Mouse (Mus musculus): ENCODE data around the gene Eif3i. TPM values are rescaled to one million over a fixed set of nuclear protein-coding genes. Genes with fewer than 3 reads are reported as not detected.

The Eif3i gene
- polyA plus RNA-seq, 1 experiment, result 416 TPM

- TF ChIP-seq MYOG (IDR thresholded peaks at IDR 0.05; ENCODE audit: control insufficient read depth, extremely low read depth, insufficient read length) (no peak), MYOD1 (IDR thresholded peaks at IDR 0.05; ENCODE audit: control insufficient read depth, insufficient read length, low read depth) (no peak), FOSL1 (IDR thresholded peaks at IDR 0.05; ENCODE audit: insufficient read depth, low read length, poor library complexity, severe bottlenecking) (no peak), CTCF (IDR thresholded peaks at IDR 0.05; ENCODE audit: control insufficient read depth, insufficient read depth, insufficient read length) (no peak), CEBPB (IDR thresholded peaks at IDR 0.05; ENCODE audit: low read depth) (no peak), MAX (IDR thresholded peaks at IDR 0.05) (no peak), USF1 (IDR thresholded peaks at IDR 0.05; ENCODE audit: low read depth) (no peak)
Measured at GRCm38 (mm10) chr4:129570028-129570427, 30.4 kb downstream of the Eif3i start.

DNA sequence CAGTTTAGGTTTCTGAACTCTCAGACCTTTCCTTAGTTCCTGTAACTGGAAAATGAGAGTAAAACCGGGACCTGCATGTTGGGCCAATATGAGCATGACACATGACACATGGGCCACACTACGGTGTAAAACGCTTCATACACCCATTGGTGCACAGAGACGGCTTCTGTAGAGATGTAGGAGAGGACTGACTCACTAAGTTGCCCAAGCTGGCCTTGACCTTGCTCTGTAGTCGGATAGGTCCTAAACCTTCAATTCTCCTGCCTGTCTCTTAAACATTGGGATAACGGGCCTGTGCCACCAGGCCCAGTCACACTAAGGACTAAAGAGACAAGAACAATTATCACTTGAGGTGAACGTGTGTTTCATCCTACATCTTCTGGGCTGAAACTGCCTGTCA is 32.1 kb downstream of the Eif3i start:
- TF ChIP-seq FOSL1 (IDR thresholded peaks at IDR 0.05; ENCODE audit: insufficient read depth, low read length, poor library complexity, severe bottlenecking) (no peak), MAX (IDR thresholded peaks at IDR 0.05) (no peak), CEBPB (IDR thresholded peaks at IDR 0.05; ENCODE audit: low read depth) (no peak), MYOG (IDR thresholded peaks at IDR 0.05; ENCODE audit: control insufficient read depth, extremely low read depth, insufficient read length) (no peak), MYOD1 (IDR thresholded peaks at IDR 0.05; ENCODE audit: control insufficient read depth, insufficient read length, low read depth) (no peak), CTCF (IDR thresholded peaks at IDR 0.05; ENCODE audit: control insufficient read depth, insufficient read depth, insufficient read length) (no peak), USF1 (IDR thresholded peaks at IDR 0.05; ENCODE audit: low read depth) (no peak)
- Histone ChIP-seq H3K27me3 (ENCODE audit: control insufficient read depth, insufficient read depth, insufficient read length) (no peaks in the 10 kb centered on the region), H3ac (ENCODE audit: control insufficient read depth, insufficient read length, low read depth) (no peak overlapping the region), H3K79me3 (ENCODE audit: low read depth) (no peaks in the 10 kb centered on the region), H3K36me3 (ENCODE audit: control insufficient read depth, insufficient read depth) (no peaks in the 10 kb centered on the region), H3K79me2 (ENCODE audit: control insufficient read depth, insufficient read depth) (no peaks in the 10 kb centered on the region), H3K4me3 (ENCODE audit: insufficient read depth, poor library complexity, severe bottlenecking) (no peak overlapping the region)

More at GRCm38 (mm10) chr4:129570028-129570427, 30.4 kb downstream of the Eif3i start:
- no peaks in the 10 kb centered on the region for H3K27me3 ChIP-seq (ENCODE audit: control insufficient read depth, insufficient read depth, insufficient read length)
- H3K4me3 ChIP-seq (ENCODE audit: insufficient read depth, poor library complexity, severe bottlenecking), result no peak overlapping the region
- no peaks in the 10 kb centered on the region for H3K79me3 ChIP-seq (ENCODE audit: low read depth)
- H3K79me2 ChIP-seq (ENCODE audit: control insufficient read depth, insufficient read depth), result no peaks in the 10 kb centered on the region
- H3ac ChIP-seq (ENCODE audit: control insufficient read depth, insufficient read length, low read depth), result no peak overlapping the region
- no peaks in the 10 kb centered on the region for H3K36me3 ChIP-seq (ENCODE audit: control insufficient read depth, insufficient read depth)

DNA sequence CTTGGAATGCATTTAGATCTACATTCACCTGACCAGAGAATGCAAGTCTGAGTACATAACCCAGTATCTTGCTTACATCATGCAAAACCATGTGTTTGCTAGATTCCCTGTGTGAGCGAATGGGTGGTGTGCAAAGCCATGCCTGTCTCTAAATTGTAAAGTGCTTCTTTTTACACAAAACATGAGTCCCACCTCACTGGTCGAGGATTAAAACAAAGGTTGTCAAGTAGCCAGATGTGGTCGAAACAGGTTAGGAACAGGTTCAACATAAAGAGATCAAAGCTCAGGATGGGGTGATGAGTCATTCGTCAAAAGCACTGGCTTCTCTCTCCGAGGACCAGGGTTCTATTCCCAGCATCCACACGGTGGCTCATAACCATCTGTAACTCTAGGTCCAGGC is 35.3 kb downstream of the Eif3i start:
- no peak overlapping the region for H3K4me3 ChIP-seq (ENCODE audit: insufficient read depth, poor library complexity, severe bottlenecking)
- H3ac ChIP-seq (ENCODE audit: control insufficient read depth, insufficient read length, low read depth), result no peak overlapping the region
- no peaks in the 10 kb centered on the region for H3K79me2 ChIP-seq (ENCODE audit: control insufficient read depth, insufficient read depth)
- TF ChIP-seq MYOG (IDR thresholded peaks at IDR 0.05; ENCODE audit: control insufficient read depth, extremely low read depth, insufficient read length) (no peak), CTCF (IDR thresholded peaks at IDR 0.05; ENCODE audit: control insufficient read depth, insufficient read depth, insufficient read length) (no peak), CEBPB (IDR thresholded peaks at IDR 0.05; ENCODE audit: low read depth) (no peak), MYOD1 (IDR thresholded peaks at IDR 0.05; ENCODE audit: control insufficient read depth, insufficient read length, low read depth) (no peak), USF1 (IDR thresholded peaks at IDR 0.05; ENCODE audit: low read depth) (no peak), FOSL1 (IDR thresholded peaks at IDR 0.05; ENCODE audit: insufficient read depth, low read length, poor library complexity, severe bottlenecking) (no peak), MAX (IDR thresholded peaks at IDR 0.05) (no peak)
- no peaks in the 10 kb centered on the region for H3K36me3 ChIP-seq (ENCODE audit: control insufficient read depth, insufficient read depth)
- no peaks in the 10 kb centered on the region for H3K27me3 ChIP-seq (ENCODE audit: control insufficient read depth, insufficient read depth, insufficient read length)
- H3K79me3 ChIP-seq (ENCODE audit: low read depth), result no peaks in the 10 kb centered on the region

GRCm38 (mm10) chr4:129563718-129564117 is 36.7 kb downstream of the Eif3i start:
- H3ac ChIP-seq (ENCODE audit: control insufficient read depth, insufficient read length, low read depth), result no peak overlapping the region

GRCm38 (mm10) chr4:129561184-129561583 is 39.3 kb downstream of the Eif3i start:
- H3ac ChIP-seq (ENCODE audit: control insufficient read depth, insufficient read length, low read depth), result no peak overlapping the region
- TF ChIP-seq MYOD1 (IDR thresholded peaks at IDR 0.05; ENCODE audit: control insufficient read depth, insufficient read length, low read depth) (no peak), USF1 (IDR thresholded peaks at IDR 0.05; ENCODE audit: low read depth) (no peak), MAX (IDR thresholded peaks at IDR 0.05) (no peak), FOSL1 (IDR thresholded peaks at IDR 0.05; ENCODE audit: insufficient read depth, low read length, poor library complexity, severe bottlenecking) (no peak), CEBPB (IDR thresholded peaks at IDR 0.05; ENCODE audit: low read depth) (no peak), CTCF (IDR thresholded peaks at IDR 0.05; ENCODE audit: control insufficient read depth, insufficient read depth, insufficient read length) (no peak), MYOG (IDR thresholded peaks at IDR 0.05; ENCODE audit: control insufficient read depth, extremely low read depth, insufficient read length) (no peak)
- H3K79me2 ChIP-seq (ENCODE audit: control insufficient read depth, insufficient read depth), result no peaks in the 10 kb centered on the region
- H3K79me3 ChIP-seq (ENCODE audit: low read depth), result no peaks in the 10 kb centered on the region
- no peak overlapping the region for H3K4me3 ChIP-seq (ENCODE audit: insufficient read depth, poor library complexity, severe bottlenecking)
- no peaks in the 10 kb centered on the region for H3K36me3 ChIP-seq (ENCODE audit: control insufficient read depth, insufficient read depth)
- no peaks in the 10 kb centered on the region for H3K27me3 ChIP-seq (ENCODE audit: control insufficient read depth, insufficient read depth, insufficient read length)

More at GRCm38 (mm10) chr4:129563718-129564117, 36.7 kb downstream of the Eif3i start:
- H3K79me3 ChIP-seq (ENCODE audit: low read depth), result no peaks in the 10 kb centered on the region
- no peaks in the 10 kb centered on the region for H3K27me3 ChIP-seq (ENCODE audit: control insufficient read depth, insufficient read depth, insufficient read length)
- no peak overlapping the region for H3K4me3 ChIP-seq (ENCODE audit: insufficient read depth, poor library complexity, severe bottlenecking)
- no peaks in the 10 kb centered on the region for H3K36me3 ChIP-seq (ENCODE audit: control insufficient read depth, insufficient read depth)
- no peaks in the 10 kb centered on the region for H3K79me2 ChIP-seq (ENCODE audit: control insufficient read depth, insufficient read depth)
- TF ChIP-seq CEBPB (IDR thresholded peaks at IDR 0.05; ENCODE audit: low read depth), result no peak
- TF ChIP-seq CTCF (IDR thresholded peaks at IDR 0.05; ENCODE audit: control insufficient read depth, insufficient read depth, insufficient read length), result no peak
- TF ChIP-seq FOSL1 (IDR thresholded peaks at IDR 0.05; ENCODE audit: insufficient read depth, low read length, poor library complexity, severe bottlenecking), result no peak

DNA sequence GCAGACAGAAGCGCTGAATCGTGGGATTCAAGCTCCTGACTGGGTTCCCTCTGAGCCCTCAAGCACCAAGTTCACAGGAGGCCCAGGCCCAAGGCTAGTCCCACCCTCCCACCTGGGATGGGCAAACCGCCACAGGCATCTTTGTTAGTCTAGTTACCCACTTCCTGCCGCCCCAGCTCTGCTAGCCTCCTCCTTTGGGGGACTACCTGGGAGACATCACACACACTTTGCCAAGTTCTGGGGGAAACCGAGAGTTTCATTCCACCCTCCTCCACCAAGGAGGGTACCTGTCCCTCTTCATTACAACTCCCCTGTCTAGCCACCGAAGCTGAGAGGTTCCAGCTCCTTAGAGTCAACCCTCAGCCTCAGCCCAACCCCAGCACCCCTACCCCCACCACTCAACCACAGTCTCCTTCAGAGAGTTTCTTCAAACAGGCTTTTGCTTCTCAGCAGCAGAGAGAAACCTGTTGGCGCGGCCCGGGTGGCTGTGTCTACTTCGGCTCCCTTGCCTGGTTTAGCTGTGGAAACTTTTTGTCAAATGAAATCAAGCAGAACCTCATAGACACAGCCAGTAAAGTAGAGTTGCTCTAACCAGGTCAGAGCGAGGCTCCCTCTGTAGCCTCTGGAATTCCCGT is 42.0 kb downstream of the Eif3i start:
- Histone ChIP-seq H3K27me3 (ENCODE audit: control insufficient read depth, insufficient read depth, insufficient read length) (no peaks in the 10 kb centered on the region), H3K79me3 (ENCODE audit: low read depth) (no peaks in the 10 kb centered on the region), H3K36me3 (ENCODE audit: control insufficient read depth, insufficient read depth) (no peaks in the 10 kb centered on the region), H3K79me2 (ENCODE audit: control insufficient read depth, insufficient read depth) (no peaks in the 10 kb centered on the region), H3K4me3 (ENCODE audit: insufficient read depth, poor library complexity, severe bottlenecking) (no peak overlapping the region), H3ac (ENCODE audit: control insufficient read depth, insufficient read length, low read depth) (no peak overlapping the region)
- no peak for TF ChIP-seq MYOG (IDR thresholded peaks at IDR 0.05; ENCODE audit: control insufficient read depth, extremely low read depth, insufficient read length)
- no peak for TF ChIP-seq MAX (IDR thresholded peaks at IDR 0.05)
- TF ChIP-seq FOSL1 (IDR thresholded peaks at IDR 0.05; ENCODE audit: insufficient read depth, low read length, poor library complexity, severe bottlenecking), result no peak
- no peak for TF ChIP-seq MYOD1 (IDR thresholded peaks at IDR 0.05; ENCODE audit: control insufficient read depth, insufficient read length, low read depth)
- TF ChIP-seq CTCF (IDR thresholded peaks at IDR 0.05; ENCODE audit: control insufficient read depth, insufficient read depth, insufficient read length), result no peak
- TF ChIP-seq USF1 (IDR thresholded peaks at IDR 0.05; ENCODE audit: low read depth), result no peak
- TF ChIP-seq CEBPB (IDR thresholded peaks at IDR 0.05; ENCODE audit: low read depth), result no peak

Data from C2C12 (cell line).